Mouse (Mus musculus) kidney, adult 2 months (tissue): ENCODE data around the gene Zfp52. TPM values are rescaled to one million over a fixed set of nuclear protein-coding genes. Genes with fewer than 3 reads are reported as not detected.

Experiments used
- DNase-seq: peaks from one replicate; pipeline ENCODE4 v3.0.0; 2021
- H3K27ac ChIP-seq: fragments of 200-500 bp; 2 replicates; pipeline ENCODE4 v1.5.1; 2012; ENCODE audit warnings: low read depth, low read length, control low read depth, inconsistent platforms; ENCODE audit not compliant: insufficient read depth
- H3K27me3 ChIP-seq: fragments of 200-500 bp; replicated peaks from 2 replicates; pipeline ENCODE4 v1.6.1; 2012; ENCODE audit warnings: mild to moderate bottlenecking, moderate library complexity, low read length, inconsistent platforms; ENCODE audit not compliant: control insufficient read depth, insufficient read depth
- H3K36me3 ChIP-seq: fragments of 200-500 bp; 2 replicates; pipeline ENCODE4 v1.6.1; 2012; ENCODE audit warnings: mild to moderate bottlenecking, moderate library complexity, low read length, inconsistent platforms; ENCODE audit not compliant: control insufficient read depth, insufficient read depth
- H3K4me1 ChIP-seq: fragments of 200-500 bp; 2 replicates; pipeline ENCODE4 v1.6.1; 2011; ENCODE audit warnings: low read length; ENCODE audit not compliant: control insufficient read depth, insufficient read depth
- H3K4me3 ChIP-seq: fragments of 200-500 bp; 2 replicates; pipeline ENCODE4 v1.5.1; 2011; ENCODE audit warnings: mild to moderate bottlenecking, low read depth, low read length, control low read depth; ENCODE audit not compliant: insufficient read depth
- CTCF ChIP-seq: fragments of 200-500 bp; conservative IDR thresholded peaks from 2 replicates; pipeline ENCODE4 v1.5.1; 2011; ENCODE audit warnings: low read depth, mild to moderate bottlenecking, control low read depth, low read length, moderate library complexity, mixed read lengths; ENCODE audit not compliant: insufficient read depth, insufficient read length
- POLR2A ChIP-seq: fragments of 200-500 bp; IDR thresholded peaks from one replicate; pipeline ENCODE4 v1.6.1; 2011; ENCODE audit warnings: low read depth, low read length, control low read depth
- WGBS: fragments of 180-500 bp; shearing (Covaris S2); methylation state at CpG from one replicate; pipeline ENCODE4 v1.1.7; 2018; 5-methylcytosine and 5-hydroxymethylcytosine counted together
- polyA plus RNA-seq: library from polyadenylated mRNA; depleted of rRNA; stranded (reverse); fragments of >200 nt; gene quantifications from 2 replicates; pipeline ENCODE4 v1.2.3, GENCODE M21; 2012; rRNA removed

Zfp52 gene
- 0.39 and 0.81 TPM in 2 replicates for polyA plus RNA-seq

DNA sequence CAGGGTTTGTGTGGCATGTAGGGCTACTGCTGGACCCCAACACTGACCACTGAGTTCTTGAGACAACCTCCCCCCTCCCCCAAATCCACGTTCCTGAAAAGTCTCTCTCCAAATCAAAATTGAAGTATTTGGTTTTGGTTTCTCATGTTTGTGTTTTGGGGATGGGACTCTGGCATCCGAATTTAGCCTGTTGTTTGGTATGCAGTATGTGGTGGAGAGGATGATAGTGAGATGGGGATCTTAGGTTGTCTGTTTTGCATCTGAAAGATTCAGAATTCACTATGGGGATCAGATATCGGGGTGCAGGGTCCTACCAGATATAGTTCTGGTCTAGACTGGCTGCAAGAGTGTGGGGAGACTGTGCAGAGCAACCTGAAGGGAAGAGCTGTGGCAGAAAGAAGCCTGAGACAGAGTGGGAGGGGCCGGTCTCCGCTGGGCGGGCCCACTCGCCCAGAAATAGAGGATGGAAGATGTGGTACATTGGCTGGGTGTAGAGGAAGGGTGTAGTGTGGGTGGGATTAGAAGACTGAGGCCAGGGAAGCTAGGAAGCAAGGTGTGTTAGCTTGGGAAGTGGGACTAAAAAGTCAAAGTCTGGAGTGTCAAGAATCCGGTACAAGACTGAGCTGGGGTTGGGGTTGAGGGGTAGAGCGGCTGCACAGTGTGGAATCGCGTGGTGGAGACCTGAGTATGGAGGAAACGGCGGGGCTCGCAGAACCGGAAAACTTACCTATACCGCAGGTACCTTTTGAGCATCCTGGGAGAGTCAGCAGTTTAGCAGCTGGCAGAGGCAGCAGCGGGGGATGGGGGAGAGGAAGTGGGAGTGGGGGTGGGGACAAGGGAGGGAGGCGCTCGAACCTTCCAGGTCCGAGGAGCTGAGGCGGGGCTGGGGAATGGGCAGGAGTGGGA is at the start of gene Zfp52:
Gene Zfp52 (plus strand): TSS at position 444 of the 906 bp plus-strand sequence.
- under 1% methylated on average over 21 of the region's 21 CpGs for WGBS
- H3K27ac ChIP-seq: peak within 1 kb of the TSS; percentile 36
- no peaks in the 10 kb centered on the region for H3K27me3 ChIP-seq
- DNase-seq: peak; percentile 79
- peak within 1 kb of the TSS; percentile 53 for H3K4me3 ChIP-seq
- H3K4me1 ChIP-seq: peaks cover 8% of the 10 kb centered on the region; the same call in 1 of the 2 replicates
- H3K36me3 ChIP-seq: no peaks in the 10 kb centered on the region
- TF ChIP-seq CTCF (no peak), POLR2A (no peak)

DNA sequence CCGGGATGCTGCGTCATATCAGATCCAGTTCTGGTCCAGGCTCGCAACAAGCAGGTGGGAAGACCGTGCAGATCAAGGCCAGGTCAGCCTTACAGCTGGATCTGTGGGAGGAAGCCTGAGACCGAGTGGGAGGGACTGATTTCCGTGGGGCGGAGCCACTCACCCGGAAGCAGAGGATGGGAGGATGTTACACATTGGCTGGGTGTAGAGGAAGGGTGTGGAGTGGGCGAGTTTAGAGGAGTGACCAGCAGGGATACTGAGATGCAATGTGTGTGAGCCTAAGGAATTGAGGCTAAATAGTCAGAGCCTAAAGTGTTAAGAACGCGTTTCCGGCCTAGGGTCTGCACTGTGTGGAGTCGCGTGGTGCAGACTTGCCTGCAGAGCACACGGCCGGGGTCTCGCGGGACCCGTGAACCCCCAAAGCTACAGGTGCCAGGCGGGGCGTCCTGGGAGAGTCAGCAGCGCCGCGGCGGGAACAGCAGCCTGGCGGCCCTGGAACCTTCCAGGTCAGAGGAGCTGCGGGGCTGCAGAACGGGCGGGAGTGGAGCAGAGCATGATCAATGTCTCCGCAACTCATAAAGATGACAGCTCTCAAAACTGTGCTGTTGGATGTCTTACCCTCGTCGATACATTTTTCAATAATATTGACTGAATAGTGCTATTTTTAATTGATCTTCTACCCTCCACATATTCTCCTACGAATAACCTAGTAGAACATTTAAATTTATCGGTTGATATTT is 46.4 kb upstream of the Zfp52 start, which contains the start of gene Zfp53:
Gene Zfp53 (plus strand): TSS at position 239 of the 740 bp plus-strand sequence.
- TF ChIP-seq POLR2A: peak; percentile 53
- no peak for TF ChIP-seq CTCF
- Histone ChIP-seq H3K4me3 (peak within 1 kb of the TSS; percentile 59), H3K36me3 (no peaks in the 10 kb centered on the region), H3K4me1 (peaks cover 3% of the 10 kb centered on the region; the same call in 1 of the 2 replicates), H3K27me3 (no peaks in the 10 kb centered on the region), H3K27ac (peak within 1 kb of the TSS; percentile 12; the same call in 1 of the 2 replicates)
- DNase-seq: peak; percentile 95
- under 1% methylated on average over 34 of the region's 34 CpGs for WGBS

DNA sequence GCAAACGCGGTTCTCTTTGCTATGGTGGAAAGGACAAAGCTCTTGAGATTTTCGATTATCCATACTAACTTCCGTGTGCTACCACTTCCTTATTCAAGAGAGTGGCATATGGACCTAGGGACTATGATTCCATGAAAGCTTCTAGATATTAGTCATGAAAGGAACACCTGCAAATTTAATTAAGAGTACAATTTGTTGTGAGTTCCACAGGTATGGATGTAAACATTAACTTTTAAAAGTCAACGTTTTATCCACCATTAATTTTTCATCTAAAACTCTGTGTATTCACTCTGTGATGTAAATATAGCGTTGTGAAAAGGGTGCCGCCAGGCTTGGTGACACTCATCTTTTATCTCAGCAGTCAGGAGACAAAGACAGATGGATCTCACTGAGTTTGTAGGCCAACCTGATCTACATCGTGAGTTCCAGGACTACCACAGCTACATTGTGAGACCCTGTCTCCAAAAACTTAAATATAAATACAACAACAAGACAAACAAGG is 45.8 kb upstream of the Zfp52 start:
- Histone ChIP-seq H3K4me1 (peaks cover 3% of the 10 kb centered on the region; the same call in 1 of the 2 replicates), H3K36me3 (no peaks in the 10 kb centered on the region), H3K4me3 (peak overlapping the region; percentile 47), H3K27me3 (no peaks in the 10 kb centered on the region), H3K27ac (no peak overlapping the region)
- TF ChIP-seq CTCF (no peak), POLR2A (no peak)
- 8% methylated on average over 8 of the region's 8 CpGs for WGBS
- DNase-seq: no peak

DNA sequence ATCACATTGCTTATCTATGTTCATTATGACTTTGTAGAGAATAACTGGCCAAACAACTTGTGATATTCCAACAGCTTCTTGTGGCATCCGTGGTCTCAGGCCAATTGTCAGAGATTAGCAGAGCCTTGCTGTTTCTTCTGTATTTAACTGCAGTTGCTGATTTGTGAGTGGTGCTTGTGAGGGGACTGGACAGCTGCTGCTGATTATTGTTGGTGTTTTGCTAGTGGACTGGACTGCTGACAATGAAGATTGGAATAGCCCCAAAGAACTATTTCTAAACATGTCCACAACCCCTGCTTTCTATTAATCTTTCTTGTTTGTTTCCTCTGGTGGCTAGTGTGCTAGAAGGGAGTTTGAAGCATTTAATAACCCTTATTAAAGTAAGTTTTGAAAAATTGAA is 34.0 kb upstream of the Zfp52 start:
- 83% methylated on average over 1 of the region's 1 CpGs for WGBS
- no peak overlapping the region for H3K27ac ChIP-seq
- no peaks in the 10 kb centered on the region for H3K4me1 ChIP-seq
- no peak for DNase-seq
- H3K4me3 ChIP-seq: no peak overlapping the region
- TF ChIP-seq CTCF: no peak
- no peak for TF ChIP-seq POLR2A
- H3K27me3 ChIP-seq: no peaks in the 10 kb centered on the region
- H3K36me3 ChIP-seq: no peaks in the 10 kb centered on the region; the same call in 1 of the 2 replicates

DNA sequence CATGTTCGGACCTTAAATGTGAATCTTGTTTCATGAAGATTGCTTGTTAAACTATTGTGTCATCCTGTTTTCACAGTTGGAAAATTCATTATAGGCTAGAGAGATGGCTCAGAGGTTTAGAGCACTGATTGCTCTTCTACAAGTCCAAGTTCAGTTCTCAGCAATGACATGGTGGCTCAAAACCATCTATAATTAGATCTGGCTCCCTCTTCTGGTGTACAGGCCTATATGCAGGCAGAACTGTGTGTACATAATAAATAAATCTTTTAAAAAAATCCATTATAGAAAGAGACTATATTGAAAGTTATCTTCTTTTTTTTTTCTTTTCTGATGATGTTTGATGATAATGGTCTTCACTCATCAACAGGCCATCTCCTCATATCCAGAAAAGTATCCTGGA is 30.8 kb upstream of the Zfp52 start:
- Histone ChIP-seq H3K36me3 (peaks cover 2% of the 10 kb centered on the region; the same call in 1 of the 2 replicates), H3K4me1 (no peaks in the 10 kb centered on the region), H3K4me3 (no peak overlapping the region), H3K27ac (no peak overlapping the region), H3K27me3 (no peaks in the 10 kb centered on the region)
- DNase-seq: no peak
- WGBS: 100% methylated on average over 1 of the region's 1 CpGs
- TF ChIP-seq CTCF (no peak), POLR2A (no peak)

DNA sequence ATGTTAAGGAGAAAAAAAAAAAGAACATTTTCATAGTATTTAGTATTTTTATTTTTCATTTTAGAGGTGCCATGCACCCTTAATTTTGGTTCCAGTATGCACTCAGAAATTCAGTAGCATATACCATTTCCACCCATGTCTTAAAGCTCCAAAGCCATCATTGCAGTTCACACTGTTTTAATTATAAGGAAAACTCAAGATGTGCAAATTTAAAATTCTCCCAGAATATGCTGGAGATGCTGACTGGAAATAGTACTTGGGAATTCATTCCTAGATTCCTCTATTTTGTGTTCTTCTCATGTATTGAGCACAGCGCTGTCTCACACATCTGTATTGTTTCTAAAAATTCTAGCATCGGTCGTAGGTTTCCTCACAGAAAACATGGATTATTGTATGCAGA is 29.1 kb upstream of the Zfp52 start:
- Histone ChIP-seq H3K4me1 (no peaks in the 10 kb centered on the region), H3K27ac (no peak overlapping the region), H3K4me3 (no peak overlapping the region), H3K36me3 (peaks cover 2% of the 10 kb centered on the region; the same call in 1 of the 2 replicates), H3K27me3 (no peaks in the 10 kb centered on the region)
- WGBS: 98% methylated on average over 3 of the region's 3 CpGs
- no peak for DNase-seq
- TF ChIP-seq CTCF (no peak), POLR2A (no peak)
